Mouse (Mus musculus): ENCODE measurements around the gene Tekt1. TPM values are rescaled to one million over a fixed set of nuclear protein-coding genes. Genes with fewer than 3 reads are reported as not detected.
A peak's percentile ranks its signal among the peaks of the same experiment; 100 is the strongest.

Tekt1 gene
- total RNA-seq, 1 experiment: 4.0 TPM

- Histone ChIP-seq H3K4me3 (ENCODE audit: insufficient read depth in 1 of 2, low read depth in 1 of 2, low read length in 2 of 2, poor library complexity in 1 of 2, severe bottlenecking in 1 of 2) (peak within 1 kb of the TSS; percentile 59 to 72), H3K4me1 (ENCODE audit: control insufficient read depth in 2 of 2, insufficient read depth in 2 of 2, low read length in 2 of 2, poor library complexity in 1 of 2) (peaks cover 0 to 3% of the 10 kb centered on the region in 2 experiments; a peak in 1 of 4 replicates), H3K36me3 (ENCODE audit: control insufficient read depth, insufficient read depth, low read length, poor library complexity, severe bottlenecking) (no peaks in the 10 kb centered on the region), H3K27ac (ENCODE audit: insufficient read depth, low read depth, low read length, poor library complexity, severe bottlenecking) (no peak within 1 kb of the TSS), H3K9me3 (ENCODE audit: control insufficient read depth, insufficient read depth, low read depth, low read length) (no peaks in the 10 kb centered on the region), H3K9ac (ENCODE audit: insufficient read depth, low read depth, low read length, poor library complexity, severe bottlenecking) (peak within 1 kb of the TSS; percentile 50)
- DNase-seq (ENCODE audit: low read depth, low spot score): peak; percentile 36
- TF ChIP-seq ZC3H11A (IDR thresholded peaks at IDR 0.05; ENCODE audit: borderline replicate concordance, low read depth, low read length): no peak
- no peak for TF ChIP-seq MAFK (IDR thresholded peaks at IDR 0.05; ENCODE audit: insufficient read depth, low read depth, low read length)
- no peak for TF ChIP-seq HCFC1 (IDR thresholded peaks at IDR 0.05; ENCODE audit: borderline replicate concordance, insufficient read depth, low read length)
- no peak for TF ChIP-seq ZNF384 (IDR thresholded peaks at IDR 0.05; ENCODE audit: low read depth, low read length)
- TF ChIP-seq CHD2 (IDR thresholded peaks at IDR 0.05; ENCODE audit: low read depth, low read length): no peak
- in situ Hi-C loops (cut with MboI; ENCODE audit: low sequenced_read_pairs in 2 of 2, unreplicated experiment in 2 of 2): no loop called here
Observed at GRCm38 (mm10) chr11:72314151-72314895, 47.9 kb downstream of the Tekt1 start, which contains the start of gene Fbxo39. TSS of gene Fbxo39 (plus strand) at chr11:72314444.

- no peaks in the 10 kb centered on the region for H3K36me3 ChIP-seq (ENCODE audit: control insufficient read depth, insufficient read depth, low read length, poor library complexity, severe bottlenecking)
- peaks cover 0 to 3% of the 10 kb centered on the region in 2 experiments; a peak in 1 of 4 replicates for H3K4me1 ChIP-seq (ENCODE audit: control insufficient read depth in 2 of 2, insufficient read depth in 2 of 2, low read length in 2 of 2, poor library complexity in 1 of 2)
- H3K27ac ChIP-seq (ENCODE audit: insufficient read depth, low read depth, low read length, poor library complexity, severe bottlenecking): no peak overlapping the region
- in situ Hi-C loops (cut with MboI; ENCODE audit: low sequenced_read_pairs in 2 of 2, unreplicated experiment in 2 of 2): no loop called here
- no peaks in the 10 kb centered on the region for H3K9me3 ChIP-seq (ENCODE audit: control insufficient read depth, insufficient read depth, low read depth, low read length)
- no peak overlapping the region for H3K4me3 ChIP-seq (ENCODE audit: insufficient read depth in 1 of 2, low read depth in 1 of 2, low read length in 2 of 2, poor library complexity in 1 of 2, severe bottlenecking in 1 of 2)
- TF ChIP-seq MAFK (IDR thresholded peaks at IDR 0.05; ENCODE audit: insufficient read depth, low read depth, low read length): peak; percentile 82
- no peak for TF ChIP-seq CHD2 (IDR thresholded peaks at IDR 0.05; ENCODE audit: low read depth, low read length)
- no peak for TF ChIP-seq HCFC1 (IDR thresholded peaks at IDR 0.05; ENCODE audit: borderline replicate concordance, insufficient read depth, low read length)
- DNase-seq (ENCODE audit: low read depth, low spot score): no peak
- H3K9ac ChIP-seq (ENCODE audit: insufficient read depth, low read depth, low read length, poor library complexity, severe bottlenecking): no peak overlapping the region
Observed at GRCm38 (mm10) chr11:72311355-72312001, 50.8 kb downstream of the Tekt1 start.

- Histone ChIP-seq H3K4me1 (ENCODE audit: control insufficient read depth in 2 of 2, insufficient read depth in 2 of 2, low read length in 2 of 2, poor library complexity in 1 of 2) (peaks cover 0 to 3% of the 10 kb centered on the region in 2 experiments; a peak in 1 of 4 replicates), H3K9ac (ENCODE audit: insufficient read depth, low read depth, low read length, poor library complexity, severe bottlenecking) (no peak overlapping the region), H3K4me3 (ENCODE audit: insufficient read depth in 1 of 2, low read depth in 1 of 2, low read length in 2 of 2, poor library complexity in 1 of 2, severe bottlenecking in 1 of 2) (no peak overlapping the region), H3K36me3 (ENCODE audit: control insufficient read depth, insufficient read depth, low read length, poor library complexity, severe bottlenecking) (no peaks in the 10 kb centered on the region), H3K27ac (ENCODE audit: insufficient read depth, low read depth, low read length, poor library complexity, severe bottlenecking) (no peak overlapping the region), H3K9me3 (ENCODE audit: control insufficient read depth, insufficient read depth, low read depth, low read length) (no peaks in the 10 kb centered on the region)
- no peak for TF ChIP-seq HCFC1 (IDR thresholded peaks at IDR 0.05; ENCODE audit: borderline replicate concordance, insufficient read depth, low read length)
- no peak for TF ChIP-seq CHD2 (IDR thresholded peaks at IDR 0.05; ENCODE audit: low read depth, low read length)
- TF ChIP-seq ZNF384 (IDR thresholded peaks at IDR 0.05; ENCODE audit: low read depth, low read length): no peak
- no peak for TF ChIP-seq MAFK (IDR thresholded peaks at IDR 0.05; ENCODE audit: insufficient read depth, low read depth, low read length)
- no peak for TF ChIP-seq ZC3H11A (IDR thresholded peaks at IDR 0.05; ENCODE audit: borderline replicate concordance, low read depth, low read length)
- no peak for DNase-seq (ENCODE audit: low read depth, low spot score)
- in situ Hi-C loops (cut with MboI; ENCODE audit: low sequenced_read_pairs in 2 of 2, unreplicated experiment in 2 of 2): no loop called here
Observed at GRCm38 (mm10) chr11:72310491-72310890, 51.8 kb downstream of the Tekt1 start.

- DNase-seq (ENCODE audit: low read depth, low spot score): no peak
- H3K4me3 ChIP-seq (ENCODE audit: insufficient read depth in 1 of 2, low read depth in 1 of 2, low read length in 2 of 2, poor library complexity in 1 of 2, severe bottlenecking in 1 of 2): no peak overlapping the region
- in situ Hi-C loops (cut with MboI; ENCODE audit: low sequenced_read_pairs in 2 of 2, unreplicated experiment in 2 of 2): no loop called here
- H3K36me3 ChIP-seq (ENCODE audit: control insufficient read depth, insufficient read depth, low read length, poor library complexity, severe bottlenecking): no peaks in the 10 kb centered on the region
- H3K4me1 ChIP-seq (ENCODE audit: control insufficient read depth in 2 of 2, insufficient read depth in 2 of 2, low read length in 2 of 2, poor library complexity in 1 of 2): no peaks in the 10 kb centered on the region
- H3K27ac ChIP-seq (ENCODE audit: insufficient read depth, low read depth, low read length, poor library complexity, severe bottlenecking): no peak overlapping the region
- no peak overlapping the region for H3K9ac ChIP-seq (ENCODE audit: insufficient read depth, low read depth, low read length, poor library complexity, severe bottlenecking)
- no peaks in the 10 kb centered on the region for H3K9me3 ChIP-seq (ENCODE audit: control insufficient read depth, insufficient read depth, low read depth, low read length)
- no peak for TF ChIP-seq ZC3H11A (IDR thresholded peaks at IDR 0.05; ENCODE audit: borderline replicate concordance, low read depth, low read length)
- no peak for TF ChIP-seq HCFC1 (IDR thresholded peaks at IDR 0.05; ENCODE audit: borderline replicate concordance, insufficient read depth, low read length)
Observed at GRCm38 (mm10) chr11:72308982-72309381, 53.3 kb downstream of the Tekt1 start.

Data from ES-E14 (cell line).